Comparison of ENCODE assay signal across 8 mouse cellular contexts in the genomic region with DNA sequence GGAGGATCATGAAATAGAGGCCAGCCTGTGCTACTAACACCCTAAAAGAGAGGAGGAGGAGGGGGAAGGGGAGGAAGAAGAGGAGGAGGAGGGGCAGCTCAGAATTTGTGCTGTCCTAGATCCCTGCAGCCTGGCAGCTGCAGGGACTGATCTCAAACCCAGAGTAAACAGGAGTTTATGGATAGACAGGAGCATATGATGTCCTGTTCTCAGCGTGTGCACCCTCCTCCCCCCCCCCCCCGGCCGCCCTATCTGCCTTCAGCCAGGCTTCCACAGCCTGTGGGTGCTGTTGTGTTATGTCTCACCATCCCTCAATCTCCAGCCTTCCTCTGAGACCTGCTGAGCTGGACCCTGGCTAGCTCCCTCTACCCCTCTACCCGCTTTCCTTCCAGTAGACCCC. TPM values are rescaled to one million over a fixed set of nuclear protein-coding genes. Genes with fewer than 3 reads are reported as not detected.
DNase-seq lines count a peak whose midpoint lies in the region; ATAC-seq and TF ChIP-seq lines count a peak whose summit lies in the region.

A gene (minus strand): TSS at position 101 of the 400 bp plus-strand sequence.

- peak within 1 kb of the TSS; percentile 97 for H3K9ac ChIP-seq in lung, embryonic 15.5 days
- H3K9ac ChIP-seq in embryonic facial prominence, embryonic 15.5 days = peak within 1 kb of the TSS; percentile 90
- H3K9ac ChIP-seq in heart, postnatal 0 days (replicated peaks; ENCODE audit: low read depth, low read length) = peak within 1 kb of the TSS; percentile 97
- H3K9ac ChIP-seq in limb, embryonic 11.5 days (ENCODE audit: low read length) = peak within 1 kb of the TSS; percentile 96

- 100% methylated on average over 1 of the region's 4 CpGs for WGBS in lung, embryonic 15.5 days
- WGBS in embryonic facial prominence, embryonic 15.5 days = 58% methylated on average over 4 of the region's 4 CpGs
- 46% methylated on average over 4 of the region's 4 CpGs for WGBS in heart, postnatal 0 days
- 75% methylated on average over 4 of the region's 4 CpGs for WGBS in limb, embryonic 11.5 days

- no peak for TF ChIP-seq EP300 in heart, postnatal 0 days (IDR thresholded peaks at IDR 0.05; ENCODE audit: low read depth)

- peak within 1 kb of the TSS; percentile 63 for H3K4me3 ChIP-seq in lung, embryonic 15.5 days
- peak within 1 kb of the TSS; percentile 72 for H3K4me3 ChIP-seq in embryonic facial prominence, embryonic 15.5 days (replicated peaks)
- peak within 1 kb of the TSS; percentile 90 for H3K4me3 ChIP-seq in heart, postnatal 0 days (ENCODE audit: low read depth, low read length)
- peak within 1 kb of the TSS; percentile 79 for H3K4me3 ChIP-seq in limb, embryonic 11.5 days (ENCODE audit: low read depth, low read length)

- no peak for TF ChIP-seq CTCF in heart, postnatal 0 days (IDR thresholded peaks at IDR 0.05; ENCODE audit: low read depth)

- H3K9me3 ChIP-seq in lung, embryonic 15.5 days = no peaks in the 10 kb centered on the region
- no peaks in the 10 kb centered on the region for H3K9me3 ChIP-seq in embryonic facial prominence, embryonic 15.5 days (replicated peaks)
- H3K9me3 ChIP-seq in heart, postnatal 0 days (replicated peaks; ENCODE audit: control insufficient read depth, low read length) = no peaks in the 10 kb centered on the region
- no peaks in the 10 kb centered on the region for H3K9me3 ChIP-seq in limb, embryonic 11.5 days (ENCODE audit: control insufficient read depth, low read length)

- H3K36me3 ChIP-seq in lung, embryonic 15.5 days = peaks cover 9% of the 10 kb centered on the region; the same call in 1 of the 2 replicates
- peaks cover 21% of the 10 kb centered on the region for H3K36me3 ChIP-seq in embryonic facial prominence, embryonic 15.5 days
- peaks cover 11% of the 10 kb centered on the region; the same call in 1 of the 2 replicates for H3K36me3 ChIP-seq in heart, postnatal 0 days (replicated peaks; ENCODE audit: control insufficient read depth, insufficient read depth, low read length)
- H3K36me3 ChIP-seq in limb, embryonic 11.5 days (ENCODE audit: control insufficient read depth, insufficient read depth, low read length) = peaks cover 8% of the 10 kb centered on the region

- no peak for ATAC-seq in lung, embryonic 15.5 days (ENCODE audit: borderline replicate concordance, extremely low read depth, low FRiP score, low TSS enrichment)
- ATAC-seq in embryonic facial prominence, embryonic 15.5 days (ENCODE audit: insufficient number of reproducible peaks, low FRiP score, low TSS enrichment, low read depth) = no peak
- no peak for ATAC-seq in heart, postnatal 0 days (ENCODE audit: insufficient read depth, low read depth)
- ATAC-seq in limb, embryonic 11.5 days (ENCODE audit: insufficient number of reproducible peaks, low FRiP score, low TSS enrichment, low read depth) = 0 out of 2 replicates have a peak, but pooled peaks have one; percentile 20
- no peak for ATAC-seq in neutrophil, adult 5-6 weeks (ENCODE audit: extremely low read depth, insufficient number of reproducible peaks, low FRiP score, poor library complexity, severe bottlenecking)

- DNase-seq in lung, postnatal 10 days = no peak
- DNase-seq in heart, postnatal 0 days (ENCODE audit: low spot score) = no peak
- DNase-seq in limb, embryonic 11.5 days (ENCODE audit: low spot score) = no peak
- DNase-seq in embryo, embryonic 10.5 days (ENCODE audit: low spot score) = no peak
- DNase-seq in lung, postnatal 36 days = no peak

- peak within 1 kb of the TSS; percentile 71 for H3K27ac ChIP-seq in lung, embryonic 15.5 days
- H3K27ac ChIP-seq in embryonic facial prominence, embryonic 15.5 days (replicated peaks) = peak within 1 kb of the TSS; percentile 82
- H3K27ac ChIP-seq in heart, postnatal 0 days (ENCODE audit: low read depth) = peak within 1 kb of the TSS; percentile 90
- H3K27ac ChIP-seq in limb, embryonic 11.5 days (replicated peaks; ENCODE audit: low read depth, low read length) = peak within 1 kb of the TSS; percentile 79

- H3K4me2 ChIP-seq in lung, embryonic 15.5 days = peak within 1 kb of the TSS; percentile 83
- peak within 1 kb of the TSS; percentile 79 for H3K4me2 ChIP-seq in embryonic facial prominence, embryonic 15.5 days (replicated peaks)
- H3K4me2 ChIP-seq in heart, postnatal 0 days (ENCODE audit: low read depth, low read length) = peak within 1 kb of the TSS; percentile 92
- H3K4me2 ChIP-seq in limb, embryonic 11.5 days (ENCODE audit: low read depth, severe bottlenecking) = peak within 1 kb of the TSS; percentile 89

- H3K4me1 ChIP-seq in lung, embryonic 15.5 days = peaks cover 20% of the 10 kb centered on the region
- H3K4me1 ChIP-seq in embryonic facial prominence, embryonic 15.5 days = peaks cover 27% of the 10 kb centered on the region
- peaks cover 16% of the 10 kb centered on the region; the same call in 1 of the 2 replicates for H3K4me1 ChIP-seq in heart, postnatal 0 days (ENCODE audit: control insufficient read depth, insufficient read depth)
- peaks cover 7% of the 10 kb centered on the region for H3K4me1 ChIP-seq in limb, embryonic 11.5 days (ENCODE audit: control insufficient read depth, insufficient read depth, low read length)

- H3K27me3 ChIP-seq in lung, embryonic 15.5 days = no peaks in the 10 kb centered on the region
- H3K27me3 ChIP-seq in embryonic facial prominence, embryonic 15.5 days = no peaks in the 10 kb centered on the region
- H3K27me3 ChIP-seq in heart, postnatal 0 days (ENCODE audit: control insufficient read depth, insufficient read depth, low read length) = no peaks in the 10 kb centered on the region
- no peaks in the 10 kb centered on the region for H3K27me3 ChIP-seq in limb, embryonic 11.5 days (ENCODE audit: control insufficient read depth, insufficient read depth, low read length)

RNA-seq across cellular contexts. Expression of the gene that starts here (rescaled TPM):
- 5.2 and 6.0 TPM in 2 replicates for polyA plus RNA-seq in lung, embryonic 15.5 days (2015; fragmentation: Nextera tagmentation; extraction: Ambion mirVana)
- 5.6 and 7.3 TPM in 2 replicates for polyA plus RNA-seq in embryonic facial prominence, embryonic 15.5 days (2015; fragmentation: Nextera tagmentation; extraction: Ambion mirVana)
- 77.6 and 82.4 TPM in 2 replicates for total RNA-seq in heart, postnatal 0 days (2014; rRNA removed; ENCODE audit: low replicate concordance)
- polyA plus RNA-seq in heart, postnatal 0 days (2015; fragmentation: Nextera tagmentation; extraction: Ambion mirVana) = 4.2 and 4.5 TPM in 2 replicates
- 10.9 and 15.6 TPM in 2 replicates for polyA plus RNA-seq in limb, embryonic 11.5 days (2014; fragmentation: Nextera tagmentation; extraction: Ambion mirVana)
- total RNA-seq in neutrophil, adult 5-6 weeks (2017) = 27.1 and 32.5 TPM in 2 replicates
